Comparison of ENCODE assay signal across 28 mouse cellular contexts in genomic region chr7:30965677-30966076, GRCm38 (mm10). TPM values are rescaled to one million over a fixed set of nuclear protein-coding genes. Genes with fewer than 3 reads are reported as not detected.
"Had no signal": no experiment of that assay in that cellular context is flagged by ENCODE, and none has a peak within 500 bp of the region (broad histone marks: within the 10 kb centered on the region; RNA-seq: fewer than 3 reads in every experiment).

No protein-coding gene starts in this region.

- H3K4me2 ChIP-seq: heart, embryonic 13.5 days; heart, embryonic 15.5 days; hindbrain, embryonic 13.5 days; hindbrain, embryonic 15.5 days; kidney, embryonic 15.5 days; limb, embryonic 12.5 days; liver, embryonic 12.5 days had no signal

- H3K27me3 ChIP-seq: heart, embryonic 13.5 days; heart, embryonic 15.5 days; hindbrain, embryonic 13.5 days; hindbrain, embryonic 15.5 days; kidney, embryonic 15.5 days; limb, embryonic 12.5 days; liver, embryonic 12.5 days had no signal

- DNase-seq: forebrain, postnatal 0 days; gastrocnemius, postnatal 14 days; gastrocnemius, postnatal 36 days; heart, adult 18-20 months; heart, postnatal 14 days; heart, postnatal 36 days; kidney, adult 11 months; kidney, adult 2 months; kidney, adult 9 months; kidney, postnatal 14 days; kidney, postnatal 36 days; layer of hippocampus, adult 9-11 months; layer of hippocampus, postnatal 36 days; left cerebral cortex, postnatal 4 days; liver had no signal

- H3K9ac ChIP-seq: forebrain, postnatal 0 days; heart, embryonic 13.5 days; heart, embryonic 15.5 days; hindbrain, embryonic 13.5 days; hindbrain, embryonic 15.5 days; kidney, embryonic 15.5 days; limb, embryonic 12.5 days; liver, embryonic 12.5 days had no signal

- ATAC-seq: forebrain, postnatal 0 days; hindbrain, postnatal 0 days; intestine, embryonic 16.5 days; liver, embryonic 12.5 days had no signal

- H3K9me3 ChIP-seq: heart, embryonic 10.5 days; heart, embryonic 13.5 days; heart, embryonic 15.5 days; hindbrain, embryonic 13.5 days; hindbrain, embryonic 15.5 days; kidney, embryonic 15.5 days; limb, embryonic 12.5 days; liver, embryonic 12.5 days had no signal

- H3K36me3 ChIP-seq: heart, embryonic 13.5 days; heart, embryonic 15.5 days; hindbrain, embryonic 13.5 days; hindbrain, embryonic 15.5 days had no signal

- H3K4me1 ChIP-seq: heart, embryonic 10.5 days; hindbrain, embryonic 15.5 days; limb, embryonic 12.5 days had no signal

- H3K4me3 ChIP-seq: heart, embryonic 10.5 days; heart, embryonic 13.5 days; heart, embryonic 15.5 days; hindbrain, embryonic 13.5 days; hindbrain, embryonic 15.5 days; kidney, embryonic 15.5 days; limb, embryonic 12.5 days; liver, embryonic 12.5 days had no signal

- H3K27ac ChIP-seq: heart, embryonic 10.5 days; heart, embryonic 13.5 days; heart, embryonic 15.5 days; hindbrain, embryonic 13.5 days; hindbrain, embryonic 15.5 days; hindbrain, postnatal 0 days; kidney, embryonic 15.5 days; kidney, postnatal 0 days; limb, embryonic 12.5 days; liver, embryonic 12.5 days had no signal

RNA-seq across cellular contexts. Expression of gene Hamp, which starts 21.8 kb away (rescaled TPM):
- polyA plus RNA-seq: forebrain, postnatal 0 days; heart, embryonic 10.5 days; heart, embryonic 15.5 days; hindbrain, embryonic 13.5 days; hindbrain, embryonic 15.5 days; hindbrain, postnatal 0 days; intestine, embryonic 14.5 days; intestine, embryonic 16.5 days; kidney, adult 2 months; kidney, embryonic 15.5 days; kidney, postnatal 0 days; limb, embryonic 12.5 days; liver, embryonic 12.5 days had no signal

RNA-seq across cellular contexts. Expression of gene Hamp2, which starts 41.2 kb away (rescaled TPM):
- polyA plus RNA-seq: forebrain, postnatal 0 days; heart, embryonic 10.5 days; heart, embryonic 13.5 days; heart, embryonic 15.5 days; heart, postnatal 0 days; hindbrain, embryonic 13.5 days; hindbrain, embryonic 15.5 days; hindbrain, postnatal 0 days; intestine, embryonic 14.5 days; intestine, embryonic 16.5 days; kidney, adult 2 months; kidney, embryonic 15.5 days; kidney, postnatal 0 days; limb, embryonic 12.5 days; liver, embryonic 12.5 days had no signal
